Mouse (Mus musculus): ENCODE measurements at regions not wholly inside any gene's neighbourhood (a gene's known extent, or its start where the extent isn't known, plus 50 kb on each side); places are given as distances from the start of the nearest gene placed in this dataset.

DNA sequence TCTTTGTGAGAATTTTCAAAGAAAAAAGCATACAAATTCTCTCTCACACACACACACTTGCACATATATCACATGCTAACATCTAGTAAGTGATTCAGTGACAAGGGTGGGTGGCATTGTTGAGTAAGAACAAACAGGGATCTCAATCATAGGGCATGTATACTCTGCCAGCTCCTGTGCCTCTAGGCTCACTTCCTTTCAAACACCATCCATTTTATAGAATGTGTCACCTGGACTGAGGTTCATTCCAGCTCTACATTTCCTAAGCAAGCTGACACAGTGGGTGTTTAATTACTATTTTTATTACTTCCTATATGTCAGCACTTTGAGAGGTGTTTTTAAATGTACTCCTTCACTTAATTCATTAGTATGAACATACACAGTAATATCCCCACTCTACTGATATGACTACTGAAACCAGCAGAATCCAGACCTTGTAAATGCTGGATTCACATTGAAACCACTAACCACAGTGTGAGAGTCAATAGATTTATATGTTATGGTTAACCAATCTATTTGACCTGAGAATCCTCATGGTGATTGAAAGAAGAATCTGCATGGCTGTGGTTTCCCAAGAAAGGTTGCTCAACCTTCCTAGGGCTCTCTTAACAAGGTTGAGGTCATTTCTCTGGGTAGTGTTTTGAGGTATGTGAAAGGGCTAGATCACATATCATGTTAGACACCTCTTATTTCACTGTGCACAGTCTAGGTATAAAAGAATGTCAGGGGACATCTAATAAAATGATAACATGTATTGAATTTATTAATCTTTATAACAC lies 480.5 kb upstream of the Tnp1 start:
- Histone ChIP-seq H3K36me3 (replicated peaks) (no peaks in the 10 kb centered on the region), H3K9me3 (replicated peaks) (no peaks in the 10 kb centered on the region), H3K4me1 (ENCODE audit: insufficient read depth, low read depth, low read length) (no peaks in the 10 kb centered on the region), H3K4me3 (ENCODE audit: low read depth, low read length) (no peak overlapping the region), H3K27me3 (ENCODE audit: insufficient read depth, low read length) (no peaks in the 10 kb centered on the region)
- TF ChIP-seq CTCF (IDR thresholded peaks at IDR 0.05; ENCODE audit: low read depth, low read length) (no peak), GATA1 (IDR thresholded peaks at IDR 0.05; ENCODE audit: borderline replicate concordance, low read length) (no peak), GATA2 (IDR thresholded peaks at IDR 0.05; ENCODE audit: borderline replicate concordance, low read depth, low read length) (no peak), POLR2AphosphoS5 (IDR thresholded peaks at IDR 0.05; ENCODE audit: insufficient replicate concordance, low read depth, low read length) (no peak), TAL1 (conservative IDR thresholded peaks at IDR 0.05; ENCODE audit: low read depth, low read length) (no peak)
- ATAC-seq (ENCODE audit: extremely low read depth, insufficient number of reproducible peaks, low FRiP score, poor library complexity, severe bottlenecking) = no peak
- no peak for DNase-seq (ENCODE audit: low spot score)

GRCm38 (mm10) chr1:73481956-73482355 lies 466.2 kb upstream of the Tnp1 start:
- ATAC-seq (ENCODE audit: extremely low read depth, insufficient number of reproducible peaks, low FRiP score, poor library complexity, severe bottlenecking) (no peak), DNase-seq (ENCODE audit: low spot score) (no peak)
- no peaks in the 10 kb centered on the region for H3K9me3 ChIP-seq (replicated peaks)
- H3K4me1 ChIP-seq (ENCODE audit: insufficient read depth, low read depth, low read length) = no peaks in the 10 kb centered on the region
- H3K27me3 ChIP-seq (ENCODE audit: insufficient read depth, low read length) = no peaks in the 10 kb centered on the region
- no peak overlapping the region for H3K4me3 ChIP-seq (ENCODE audit: low read depth, low read length)
- no peak for TF ChIP-seq GATA1 (IDR thresholded peaks at IDR 0.05; ENCODE audit: borderline replicate concordance, low read length)
- TF ChIP-seq CTCF (IDR thresholded peaks at IDR 0.05; ENCODE audit: low read depth, low read length) = no peak
- no peaks in the 10 kb centered on the region for H3K36me3 ChIP-seq (replicated peaks)

GRCm38 (mm10) chr1:73479349-73479920 lies 463.7 kb upstream of the Tnp1 start:
- Histone ChIP-seq H3K4me3 (ENCODE audit: low read depth, low read length) (no peak overlapping the region), H3K27me3 (ENCODE audit: insufficient read depth, low read length) (no peaks in the 10 kb centered on the region), H3K4me1 (ENCODE audit: insufficient read depth, low read depth, low read length) (no peaks in the 10 kb centered on the region), H3K9me3 (replicated peaks) (no peaks in the 10 kb centered on the region), H3K36me3 (replicated peaks) (no peaks in the 10 kb centered on the region)
- DNase-seq (ENCODE audit: low spot score) (no peak), ATAC-seq (ENCODE audit: extremely low read depth, insufficient number of reproducible peaks, low FRiP score, poor library complexity, severe bottlenecking) (no peak)
- no peak for TF ChIP-seq POLR2AphosphoS5 (IDR thresholded peaks at IDR 0.05; ENCODE audit: insufficient replicate concordance, low read depth, low read length)

DNA sequence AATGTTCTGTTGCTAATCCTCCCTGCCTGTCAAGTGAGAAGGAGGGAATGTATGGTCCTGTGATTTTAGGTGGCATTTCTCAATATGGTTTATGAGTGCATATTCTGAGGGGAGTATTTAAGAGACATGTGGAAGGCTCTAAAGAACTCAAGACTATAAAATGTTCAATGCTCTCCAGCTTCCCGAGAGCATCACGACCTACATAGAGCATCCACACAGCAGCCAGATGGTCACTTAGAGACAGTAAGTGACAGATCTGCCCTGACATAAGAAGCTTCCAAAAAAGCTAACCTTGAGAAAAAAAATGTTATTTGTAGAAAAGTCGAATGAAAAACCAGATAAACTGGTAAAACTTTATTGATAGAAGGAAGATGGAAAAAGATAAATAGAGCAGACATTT lies 444.9 kb upstream of the Tnp1 start:
- ATAC-seq (ENCODE audit: extremely low read depth, insufficient number of reproducible peaks, low FRiP score, poor library complexity, severe bottlenecking) (no peak), DNase-seq (ENCODE audit: low spot score) (no peak)
- Histone ChIP-seq H3K4me3 (ENCODE audit: low read depth, low read length) (no peak overlapping the region), H3K36me3 (replicated peaks) (no peaks in the 10 kb centered on the region), H3K27me3 (ENCODE audit: insufficient read depth, low read length) (no peaks in the 10 kb centered on the region; the same call in 1 of the 2 replicates), H3K9me3 (replicated peaks) (no peaks in the 10 kb centered on the region), H3K4me1 (ENCODE audit: insufficient read depth, low read depth, low read length) (no peaks in the 10 kb centered on the region)
- TF ChIP-seq POLR2AphosphoS5 (IDR thresholded peaks at IDR 0.05; ENCODE audit: insufficient replicate concordance, low read depth, low read length) (no peak), CTCF (IDR thresholded peaks at IDR 0.05; ENCODE audit: low read depth, low read length) (no peak), GATA2 (IDR thresholded peaks at IDR 0.05; ENCODE audit: borderline replicate concordance, low read depth, low read length) (no peak), GATA1 (IDR thresholded peaks at IDR 0.05; ENCODE audit: borderline replicate concordance, low read length) (no peak), TAL1 (conservative IDR thresholded peaks at IDR 0.05; ENCODE audit: low read depth, low read length) (no peak)

DNA sequence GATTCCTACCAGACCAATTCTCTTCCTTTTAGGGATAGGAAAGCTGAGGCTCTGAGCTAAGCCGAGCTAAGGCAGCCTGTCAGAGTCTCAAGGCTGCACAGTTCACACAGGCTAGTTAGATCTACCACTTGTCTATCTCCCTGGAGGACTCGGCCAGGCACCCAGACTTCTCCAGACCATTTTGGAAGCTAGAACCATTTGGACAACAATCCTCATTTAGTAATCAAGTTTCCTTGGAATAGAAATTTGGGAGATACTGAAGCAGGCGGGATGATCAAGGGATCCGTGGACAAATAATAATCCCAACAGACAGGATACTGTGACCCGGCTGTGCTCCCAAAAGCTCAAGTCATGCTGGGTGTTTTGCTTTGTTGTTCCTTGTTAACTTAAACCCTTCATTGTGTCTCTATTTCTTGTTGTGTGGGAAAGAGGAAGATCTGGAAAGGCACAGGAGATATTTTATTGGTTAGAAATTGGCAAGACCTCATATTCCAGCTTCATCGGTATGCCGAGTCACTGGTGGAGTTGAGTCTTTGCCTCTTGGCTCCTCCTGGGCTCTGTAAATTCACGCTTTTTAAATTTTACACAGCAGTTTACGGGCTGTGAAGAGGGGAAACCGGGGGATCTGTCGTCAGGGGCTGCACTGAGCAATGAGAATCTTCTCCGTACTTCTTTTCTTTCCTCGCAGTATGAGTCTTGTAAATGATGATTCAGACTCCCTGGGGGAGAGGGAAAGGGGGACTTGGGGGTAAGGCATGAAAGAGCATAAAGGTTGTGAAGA lies 444.2 kb upstream of the Tnp1 start:
- no peak for TF ChIP-seq TAL1 (conservative IDR thresholded peaks at IDR 0.05; ENCODE audit: low read depth, low read length)
- TF ChIP-seq GATA1 (IDR thresholded peaks at IDR 0.05; ENCODE audit: borderline replicate concordance, low read length) = no peak
- TF ChIP-seq CTCF (IDR thresholded peaks at IDR 0.05; ENCODE audit: low read depth, low read length) = no peak
- no peak for TF ChIP-seq GATA2 (IDR thresholded peaks at IDR 0.05; ENCODE audit: borderline replicate concordance, low read depth, low read length)
- TF ChIP-seq POLR2AphosphoS5 (IDR thresholded peaks at IDR 0.05; ENCODE audit: insufficient replicate concordance, low read depth, low read length) = no peak
- Histone ChIP-seq H3K4me1 (ENCODE audit: insufficient read depth, low read depth, low read length) (no peaks in the 10 kb centered on the region), H3K36me3 (replicated peaks) (no peaks in the 10 kb centered on the region), H3K9me3 (replicated peaks) (no peaks in the 10 kb centered on the region), H3K4me3 (ENCODE audit: low read depth, low read length) (no peak overlapping the region), H3K27me3 (ENCODE audit: insufficient read depth, low read length) (no peaks in the 10 kb centered on the region; the same call in 1 of the 2 replicates)
- DNase-seq (ENCODE audit: low spot score) (no peak), ATAC-seq (ENCODE audit: extremely low read depth, insufficient number of reproducible peaks, low FRiP score, poor library complexity, severe bottlenecking) (no peak)

DNA sequence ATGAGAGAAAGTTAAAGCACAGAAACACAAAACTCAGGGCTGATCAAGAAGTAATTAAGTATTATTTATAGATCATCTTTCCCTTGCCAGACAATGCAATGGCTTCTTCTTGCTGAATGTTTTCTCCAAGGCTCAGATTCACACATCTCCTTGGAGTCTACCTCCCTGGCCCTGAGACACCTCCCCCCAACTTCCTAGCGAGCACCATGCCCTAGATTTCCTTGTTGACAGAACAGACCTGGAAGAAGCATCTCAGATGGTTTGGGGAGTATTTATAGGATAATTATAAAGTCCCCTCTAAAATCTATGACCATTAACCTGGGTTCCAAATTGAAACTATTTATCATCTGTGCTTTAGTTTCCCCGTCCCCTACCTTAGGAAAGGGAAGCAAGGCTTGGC lies 441.6 kb upstream of the Tnp1 start:
- no peaks in the 10 kb centered on the region for H3K36me3 ChIP-seq (replicated peaks)
- no peaks in the 10 kb centered on the region for H3K9me3 ChIP-seq (replicated peaks)
- no peaks in the 10 kb centered on the region; the same call in 1 of the 2 replicates for H3K27me3 ChIP-seq (ENCODE audit: insufficient read depth, low read length)
- DNase-seq (ENCODE audit: low spot score) (no peak), ATAC-seq (ENCODE audit: extremely low read depth, insufficient number of reproducible peaks, low FRiP score, poor library complexity, severe bottlenecking) (no peak)
- no peak overlapping the region for H3K4me3 ChIP-seq (ENCODE audit: low read depth, low read length)
- no peaks in the 10 kb centered on the region for H3K4me1 ChIP-seq (ENCODE audit: insufficient read depth, low read depth, low read length)
- TF ChIP-seq POLR2AphosphoS5 (IDR thresholded peaks at IDR 0.05; ENCODE audit: insufficient replicate concordance, low read depth, low read length) (no peak), CTCF (IDR thresholded peaks at IDR 0.05; ENCODE audit: low read depth, low read length) (no peak), TAL1 (conservative IDR thresholded peaks at IDR 0.05; ENCODE audit: low read depth, low read length) (no peak), GATA2 (IDR thresholded peaks at IDR 0.05; ENCODE audit: borderline replicate concordance, low read depth, low read length) (no peak), GATA1 (IDR thresholded peaks at IDR 0.05; ENCODE audit: borderline replicate concordance, low read length) (no peak)
